Mouse (Mus musculus) hindbrain, postnatal 0 days (tissue): ENCODE results near the gene Dtx3. TPM values are rescaled to one million over a fixed set of nuclear protein-coding genes. Genes with fewer than 3 reads are reported as not detected.

Source experiments
- ATAC-seq: fragments of 200-750 bp; cut with Nextera tagmentation; 2 replicates; pipeline ENCODE4 v1.8.0; 2017; ENCODE audit warnings: mild to moderate bottlenecking, moderate TSS enrichment, moderate library complexity
- DNase-seq: peaks from one replicate; pipeline ENCODE4 v3.0.0-alpha.2; 2015; ENCODE audit warnings: low spot score
- H3K27ac ChIP-seq: fragments of 300-500 bp; sonication (generic); 2 replicates; pipeline ENCODE4 v1.5.1; 2014; ENCODE audit warnings: mild to moderate bottlenecking
- H3K27me3 ChIP-seq: fragments of 300-500 bp; sonication (generic); 2 replicates; pipeline ENCODE4 v1.6.1; 2014; ENCODE audit warnings: low read length, mixed read lengths; ENCODE audit not compliant: insufficient read depth
- H3K36me3 ChIP-seq: fragments of 300-500 bp; sonication (generic); 2 replicates; pipeline ENCODE4 v1.6.1; 2014; ENCODE audit warnings: low read length, mixed read lengths; ENCODE audit not compliant: insufficient read depth
- H3K4me1 ChIP-seq: fragments of 300-500 bp; sonication (generic); 2 replicates; pipeline ENCODE4 v1.6.1; 2014; ENCODE audit warnings: antibody characterized with exemption, low read length, mixed read lengths; ENCODE audit not compliant: insufficient read depth
- H3K4me2 ChIP-seq: fragments of 300-500 bp; sonication (generic); 2 replicates; pipeline ENCODE4 v1.6.1; 2014; ENCODE audit warnings: low read depth, mild to moderate bottlenecking, low read length, moderate library complexity, mixed read lengths
- H3K4me3 ChIP-seq: fragments of 300-500 bp; sonication (generic); 2 replicates; pipeline ENCODE4 v1.5.1; 2014; ENCODE audit warnings: low read length
- H3K9ac ChIP-seq: fragments of 300-500 bp; sonication (generic); replicated peaks from 2 replicates; pipeline ENCODE4 v1.6.1; 2014; ENCODE audit warnings: mild to moderate bottlenecking, low read length, moderate library complexity, mixed read lengths
- H3K9me3 ChIP-seq: fragments of 300-500 bp; sonication (generic); 2 replicates; pipeline ENCODE4 v1.6.1; 2016; ENCODE audit warnings: low read length, mixed read lengths
- CTCF ChIP-seq: IDR thresholded peaks from 2 replicates; pipeline ENCODE4 v1.5.1; 2016; ENCODE audit warnings: antibody characterized with exemption, control low read depth, low read depth
- WGBS: fragments of 180-500 bp; shearing (Covaris S2); extraction: QIAGEN DNeasy Blood & Tissue Kit; methylation state at CpG from one replicate; pipeline ENCODE4 v1.1.7; 2014; 5-methylcytosine and 5-hydroxymethylcytosine counted together
- polyA plus RNA-seq: library from polyadenylated mRNA; unstranded; fragments of >200 nt; fragmentation: Nextera tagmentation; extraction: Ambion mirVana; gene quantifications from 2 replicates; pipeline ENCODE4 v1.2.1, GENCODE M21; 2015
- total RNA-seq: library from RNA; depleted of rRNA; stranded (reverse); fragments of >200 nt; gene quantifications from 2 replicates; pipeline ENCODE4 v1.2.3, GENCODE M21; 2014

Dtx3 gene
- total and polyA plus RNA-seq, 2 experiments from 2014 or later = 185 to 233 TPM

DNA sequence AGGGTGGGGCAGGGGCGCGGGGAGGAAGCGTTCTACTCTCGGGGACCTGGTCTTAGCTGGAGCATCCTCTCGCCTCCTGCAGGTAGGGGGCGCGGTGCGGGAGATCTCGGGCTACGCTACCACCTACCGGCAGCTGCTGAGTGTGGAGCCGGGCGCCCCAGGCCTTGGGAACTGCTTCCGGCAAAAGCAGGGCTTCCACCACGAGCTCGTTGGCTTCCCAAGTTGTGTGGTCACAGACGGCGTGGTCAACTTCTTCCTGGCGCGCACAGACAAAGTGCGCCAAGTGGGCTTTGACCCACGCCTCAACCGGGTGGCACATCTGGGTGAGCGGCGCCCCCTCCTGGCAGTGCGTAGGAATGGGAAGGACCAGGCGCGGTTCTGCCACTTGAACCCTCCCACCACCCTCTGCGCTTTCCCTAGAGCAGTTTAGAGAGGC lies 24.7 kb downstream of the Dtx3 start:
- 0 out of 2 replicates have a peak, but pooled peaks cover 7% of the 10 kb centered on the region for H3K4me1 ChIP-seq
- ATAC-seq (peak; percentile 55; the same call in 1 of the 2 replicates), DNase-seq (peak; percentile 72)
- peak overlapping the region; percentile 19 for H3K4me3 ChIP-seq
- H3K36me3 ChIP-seq = peaks cover 5% of the 10 kb centered on the region; the same call in 1 of the 2 replicates
- H3K27ac ChIP-seq = no peak overlapping the region
- H3K9ac ChIP-seq = no peak overlapping the region; the same call in 1 of the 2 replicates
- TF ChIP-seq CTCF = peak; percentile 79
- H3K9me3 ChIP-seq = no peaks in the 10 kb centered on the region
- H3K4me2 ChIP-seq = peak overlapping the region; percentile 51
- WGBS = under 1% methylated on average over 28 of the region's 29 CpGs
- H3K27me3 ChIP-seq = no peaks in the 10 kb centered on the region; the same call in 1 of the 2 replicates

DNA sequence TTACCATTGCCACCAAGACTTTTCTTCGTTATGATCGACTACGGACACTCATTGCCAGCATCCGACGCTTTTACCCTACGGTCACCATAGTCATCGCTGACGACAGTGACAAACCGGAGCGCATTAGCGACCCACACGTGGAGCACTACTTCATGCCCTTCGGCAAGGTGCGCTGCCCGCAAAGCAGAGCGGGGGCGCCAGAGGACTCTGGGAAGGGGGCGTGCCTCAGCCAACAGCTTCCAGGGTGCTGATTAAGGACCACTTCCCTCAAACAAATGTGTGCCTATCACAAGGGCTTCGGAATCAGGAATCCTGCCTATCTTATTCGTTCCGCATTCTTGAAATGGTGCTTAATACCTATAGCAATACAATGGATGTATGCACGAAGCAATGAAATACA lies 25.5 kb downstream of the Dtx3 start:
- peaks cover 5% of the 10 kb centered on the region; the same call in 1 of the 2 replicates for H3K36me3 ChIP-seq
- ATAC-seq = no peak
- 6% methylated on average over 22 of the region's 22 CpGs for WGBS
- H3K9ac ChIP-seq = no peak overlapping the region
- 0 out of 2 replicates have a peak, but pooled peaks cover 7% of the 10 kb centered on the region for H3K4me1 ChIP-seq
- peak; percentile 61 for TF ChIP-seq CTCF
- no peak overlapping the region for H3K4me3 ChIP-seq
- H3K27me3 ChIP-seq = no peaks in the 10 kb centered on the region
- H3K4me2 ChIP-seq = peak overlapping the region; percentile 51
- H3K9me3 ChIP-seq = no peaks in the 10 kb centered on the region
- H3K27ac ChIP-seq = no peak overlapping the region
- DNase-seq = peak; percentile 71

DNA sequence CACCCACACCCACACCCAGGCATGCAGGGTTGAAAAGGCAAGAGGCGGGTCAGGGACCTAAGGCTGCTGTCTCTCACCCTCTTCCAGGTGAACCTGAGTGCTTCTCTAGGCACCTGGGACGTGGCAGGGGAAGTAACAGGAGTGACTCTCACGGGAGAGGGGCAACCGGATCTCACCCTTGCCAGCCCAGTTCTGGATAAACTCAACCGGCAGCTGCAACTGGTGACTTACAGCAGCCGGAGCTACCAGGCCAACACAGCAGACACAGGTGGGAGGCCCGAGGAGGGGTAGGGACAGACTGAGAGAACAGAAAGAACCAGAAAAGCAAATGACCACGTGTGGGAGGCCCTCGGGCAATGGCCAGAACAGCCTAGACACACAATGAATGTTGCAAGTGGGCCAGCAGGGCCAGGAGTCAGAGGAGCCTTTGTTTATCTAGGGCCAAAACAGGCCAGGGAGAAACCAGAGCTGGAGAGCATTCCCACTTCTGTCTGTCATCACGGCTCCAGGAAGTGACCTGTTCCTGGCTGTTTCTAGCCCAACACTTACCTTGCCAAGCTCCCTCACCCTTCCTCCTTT lies 27.8 kb downstream of the Dtx3 start:
- no peak for ATAC-seq
- Histone ChIP-seq H3K27me3 (no peaks in the 10 kb centered on the region), H3K4me3 (0 out of 2 replicates have a peak overlapping the region, but pooled peaks have one; percentile 76), H3K36me3 (peaks cover 5% of the 10 kb centered on the region; the same call in 1 of the 2 replicates), H3K9me3 (no peaks in the 10 kb centered on the region), H3K4me1 (0 out of 2 replicates have a peak, but pooled peaks cover 7% of the 10 kb centered on the region), H3K9ac (0 out of 2 replicates have a peak overlapping the region, but pooled peaks have one; percentile 5), H3K27ac (no peak overlapping the region), H3K4me2 (peak overlapping the region; percentile 89)
- no peak for TF ChIP-seq CTCF
- 58% methylated on average over 10 of the region's 10 CpGs for WGBS
- DNase-seq = no peak

DNA sequence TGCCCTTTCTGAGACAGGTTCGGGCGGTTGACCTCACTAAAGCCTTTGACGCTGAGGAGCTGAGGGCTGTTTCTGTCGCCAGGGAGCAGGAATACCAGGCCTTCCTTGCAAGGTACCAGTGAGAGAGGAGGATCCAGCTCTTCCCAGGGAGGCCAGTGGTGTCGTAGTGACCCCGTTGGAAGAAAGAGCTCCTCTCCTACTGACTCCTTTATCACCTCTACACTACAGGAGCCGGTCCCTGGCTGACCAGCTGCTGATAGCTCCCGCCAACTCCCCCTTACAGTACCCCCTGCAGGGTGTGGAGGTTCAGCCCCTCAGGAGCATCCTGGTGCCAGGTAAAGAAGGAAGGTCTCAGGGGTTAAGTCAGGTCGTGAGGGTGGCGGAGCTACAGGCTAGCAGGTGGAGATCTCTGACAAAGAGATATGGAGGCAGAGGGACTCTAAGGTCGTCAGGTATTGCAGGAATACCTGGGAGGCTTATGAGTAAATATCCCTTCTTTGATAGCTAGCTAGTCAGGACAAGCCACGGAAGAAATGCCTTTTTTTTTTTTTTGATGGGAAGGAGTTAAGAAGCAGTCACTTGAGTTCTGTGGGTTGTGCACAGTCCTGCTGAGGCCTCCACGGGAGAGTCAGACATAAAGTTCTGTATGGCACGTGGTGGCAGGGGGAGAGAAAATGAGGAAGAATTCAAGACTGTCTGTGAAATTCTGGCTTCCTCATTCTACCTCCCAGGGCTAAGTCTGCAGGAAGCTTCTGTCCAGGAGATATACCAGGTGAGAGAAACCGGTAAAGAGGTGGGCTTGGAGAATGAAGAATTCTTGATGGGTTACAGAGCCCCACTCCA lies 28.5 kb downstream of the Dtx3 start:
- H3K4me1 ChIP-seq = 0 out of 2 replicates have a peak, but pooled peaks cover 7% of the 10 kb centered on the region
- H3K4me2 ChIP-seq = peak overlapping the region; percentile 89
- 24% methylated on average over 15 of the region's 15 CpGs for WGBS
- peaks cover 5% of the 10 kb centered on the region; the same call in 1 of the 2 replicates for H3K36me3 ChIP-seq
- ATAC-seq (no peak), DNase-seq (no peak)
- H3K27me3 ChIP-seq = no peaks in the 10 kb centered on the region
- no peaks in the 10 kb centered on the region for H3K9me3 ChIP-seq
- no peak for TF ChIP-seq CTCF
- peak overlapping the region; percentile 96 for H3K9ac ChIP-seq
- peak overlapping the region; percentile 76 for H3K4me3 ChIP-seq
- H3K27ac ChIP-seq = peak overlapping the region; percentile 96

DNA sequence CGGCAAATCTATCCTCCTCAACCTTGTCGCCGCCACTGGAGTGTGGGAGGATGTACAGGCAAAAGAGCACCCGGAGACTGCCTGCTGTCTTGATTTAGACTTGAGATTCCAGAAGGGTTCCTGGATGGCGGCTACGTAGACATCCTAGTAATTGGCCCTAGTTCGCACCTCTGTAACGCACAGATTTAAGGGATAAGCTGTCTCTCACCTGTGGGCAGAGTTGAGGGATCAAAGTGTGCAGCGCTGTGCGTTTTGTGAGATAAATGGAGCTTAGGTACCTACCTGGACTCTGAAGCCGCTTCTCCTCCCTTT lies 29.2 kb downstream of the Dtx3 start:
- no peak for TF ChIP-seq CTCF
- ATAC-seq (no peak), DNase-seq (no peak)
- peak overlapping the region; percentile 96 for H3K27ac ChIP-seq
- 3% methylated on average over 11 of the region's 11 CpGs for WGBS
- H3K4me2 ChIP-seq = peak overlapping the region; percentile 89
- no peaks in the 10 kb centered on the region for H3K9me3 ChIP-seq
- peak overlapping the region; percentile 76 for H3K4me3 ChIP-seq
- no peaks in the 10 kb centered on the region for H3K27me3 ChIP-seq
- peak overlapping the region; percentile 96 for H3K9ac ChIP-seq
- peaks cover 5% of the 10 kb centered on the region; the same call in 1 of the 2 replicates for H3K36me3 ChIP-seq
- H3K4me1 ChIP-seq = 0 out of 2 replicates have a peak, but pooled peaks cover 7% of the 10 kb centered on the region

DNA sequence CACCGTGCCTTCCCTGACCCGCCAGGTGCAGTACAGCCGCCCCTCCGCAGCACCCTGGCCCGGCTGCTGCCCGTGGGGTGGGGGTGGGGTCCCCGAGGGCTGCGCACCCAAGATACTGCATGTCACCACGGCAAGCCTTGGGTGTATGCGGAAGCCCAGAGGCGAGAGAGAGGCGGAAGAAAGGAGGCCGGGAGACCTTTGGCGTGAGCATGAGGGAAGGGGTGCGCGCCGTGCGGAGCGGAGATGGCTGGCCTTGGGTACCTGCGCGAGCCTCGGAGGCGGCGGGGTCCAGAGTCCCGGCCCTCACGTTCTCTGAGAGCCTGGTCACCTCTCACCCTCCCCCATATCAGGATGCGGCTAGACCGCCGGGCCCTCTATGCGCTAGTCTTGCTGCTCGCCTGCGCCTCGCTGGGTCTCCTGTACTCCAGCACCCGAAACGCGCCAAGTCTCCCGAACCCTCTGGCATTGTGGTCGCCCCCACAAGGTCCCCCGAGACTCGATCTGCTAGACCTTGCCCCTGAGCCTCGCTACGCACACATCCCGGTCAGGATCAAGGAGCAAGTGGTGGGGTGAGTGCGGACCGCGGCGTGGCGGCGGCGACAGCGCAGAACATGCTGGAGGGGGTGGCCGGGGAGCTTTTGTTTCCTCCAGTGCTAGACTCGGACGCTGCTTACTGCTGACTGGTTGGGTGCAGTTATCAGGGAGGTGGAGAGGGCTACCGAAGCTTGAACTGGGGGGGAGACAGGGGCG lies 29.7 kb downstream of the Dtx3 start:
- Histone ChIP-seq H3K4me2 (peak overlapping the region; percentile 89), H3K4me1 (0 out of 2 replicates have a peak, but pooled peaks cover 7% of the 10 kb centered on the region), H3K27ac (peak overlapping the region; percentile 96), H3K4me3 (peak overlapping the region; percentile 76), H3K9me3 (no peaks in the 10 kb centered on the region), H3K9ac (peak overlapping the region; percentile 96), H3K36me3 (peaks cover 5% of the 10 kb centered on the region; the same call in 1 of the 2 replicates), H3K27me3 (no peaks in the 10 kb centered on the region)
- WGBS = under 1% methylated on average over 54 of the region's 56 CpGs
- ATAC-seq (peak; percentile 48), DNase-seq (peak; percentile 70)
- TF ChIP-seq CTCF = peak; percentile 1; the same call in 1 of the 2 replicates
